Mouse (Mus musculus) ovary, postnatal 14 days (tissue): ENCODE results near the gene Mex3d.
A peak's percentile ranks its signal among the peaks of the same experiment; 100 is the strongest.

Experiments
- DNase-seq: peaks from one replicate; pipeline ENCODE4 v3.0.0; 2022; ENCODE audit warnings: low spot score

Mex3d gene

DNA sequence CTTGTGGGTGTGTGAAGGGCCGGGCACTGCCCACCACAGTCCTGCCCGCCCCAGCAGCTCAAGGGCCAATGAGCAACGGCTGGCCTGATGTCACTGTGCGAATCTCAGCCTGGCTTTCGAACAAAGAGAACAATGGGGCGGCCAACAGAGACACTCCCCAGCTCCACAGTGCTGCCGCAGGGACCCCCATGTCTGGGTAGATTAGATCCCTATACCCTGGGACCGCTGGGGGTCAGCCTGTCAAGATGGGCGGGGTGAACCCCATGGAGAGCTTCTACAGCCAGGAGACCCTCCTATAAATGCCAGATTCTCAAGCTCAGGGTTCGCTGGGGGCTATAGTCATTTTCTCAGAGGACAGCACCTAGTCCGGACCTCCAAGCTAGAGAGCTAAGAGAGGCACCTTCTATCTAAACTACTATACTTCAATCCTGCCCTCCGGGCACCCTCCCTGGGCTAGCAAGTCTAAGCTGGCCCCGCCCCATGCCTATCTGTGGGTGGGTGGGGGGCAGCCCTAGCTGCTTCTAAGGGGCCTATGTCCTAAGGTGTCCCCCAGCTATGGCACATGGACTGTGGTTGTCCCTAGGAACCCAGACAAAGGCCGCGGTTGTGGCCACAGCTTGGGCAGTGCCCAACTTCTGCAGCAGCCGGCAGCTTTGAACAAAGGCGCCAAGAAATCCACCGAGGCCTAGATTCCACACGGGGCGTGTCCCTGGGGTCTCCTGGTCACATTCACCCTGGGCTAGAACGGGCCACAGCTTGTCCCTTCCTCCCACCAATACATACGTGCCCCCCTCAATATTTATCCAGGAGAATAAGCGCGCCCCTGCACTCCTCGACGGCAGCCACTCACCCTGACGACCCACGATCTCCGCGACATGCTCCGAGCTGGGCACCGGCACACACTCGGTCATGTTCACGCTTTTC lies 1.4 kb downstream of the Mex3d start:
- DNase-seq: no peak

GRCm38 (mm10) chr10:80385310-80385709 lies 2.1 kb downstream of the Mex3d start:
- no peak for DNase-seq

- no peak for DNase-seq
Observed at GRCm38 (mm10) chr10:80384709-80385108, 2.8 kb downstream of the Mex3d start.

DNA sequence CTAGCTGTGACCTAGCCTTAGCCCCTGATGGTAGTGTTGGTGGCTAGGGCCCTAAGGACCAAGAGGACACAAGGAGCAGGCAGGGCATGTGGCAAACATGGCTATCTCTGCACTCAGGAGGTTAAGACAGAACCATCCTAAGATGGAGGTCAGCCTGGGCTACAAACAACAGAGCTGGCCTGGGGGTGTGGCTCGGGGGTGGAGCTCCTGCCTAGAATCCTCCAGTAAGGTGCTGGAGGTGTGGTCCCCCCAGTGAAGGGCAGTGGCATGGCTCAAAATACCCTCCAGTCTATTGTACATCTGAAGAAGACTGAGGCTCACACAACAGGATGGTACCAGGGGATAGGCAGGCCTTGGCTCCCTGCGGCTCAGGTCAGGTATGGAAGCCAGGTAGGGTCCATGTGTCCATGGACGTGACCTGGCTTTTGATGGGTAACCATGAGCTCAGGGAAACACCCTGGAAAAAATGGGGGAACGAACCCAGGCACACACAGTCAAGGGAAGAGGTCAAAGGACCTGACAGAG lies 3.3 kb downstream of the Mex3d start:
- DNase-seq: no peak

- no peak for DNase-seq
Observed at GRCm38 (mm10) chr10:80383431-80383830, 4.0 kb downstream of the Mex3d start.

DNA sequence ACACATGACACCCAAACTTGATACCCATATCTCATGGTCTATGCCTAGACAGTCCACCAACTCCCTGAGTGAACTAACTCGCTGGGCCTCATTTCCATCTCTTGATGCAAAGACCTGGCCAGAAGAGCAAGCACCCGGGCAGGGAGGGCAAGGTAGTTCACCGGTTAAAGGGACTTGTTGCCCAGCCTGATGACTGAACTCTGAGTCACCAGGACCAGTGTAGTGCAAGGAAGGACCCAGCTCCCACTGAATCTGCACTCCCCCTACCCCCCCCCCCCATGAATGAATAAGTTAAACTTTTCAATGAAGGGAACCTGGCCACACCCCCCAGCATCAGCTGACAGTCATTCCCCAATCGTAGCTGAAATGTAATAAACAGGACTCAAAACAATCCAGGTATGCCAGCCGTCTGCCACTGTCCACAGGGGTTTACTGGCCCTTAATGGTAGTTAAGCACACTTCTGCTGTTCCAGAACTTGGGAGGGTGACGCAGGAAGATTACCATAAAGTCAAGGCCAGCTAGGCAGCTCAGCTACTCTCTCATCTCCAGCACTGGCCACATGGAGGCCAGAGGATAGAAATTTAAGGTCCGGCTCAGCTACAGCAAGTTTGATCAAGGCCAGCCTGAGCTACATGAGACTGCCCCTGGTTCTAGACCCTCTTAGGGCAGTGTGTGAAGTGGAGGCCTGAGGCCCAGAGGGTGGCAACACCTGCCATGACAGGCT lies 4.7 kb downstream of the Mex3d start:
- DNase-seq: no peak

DNA sequence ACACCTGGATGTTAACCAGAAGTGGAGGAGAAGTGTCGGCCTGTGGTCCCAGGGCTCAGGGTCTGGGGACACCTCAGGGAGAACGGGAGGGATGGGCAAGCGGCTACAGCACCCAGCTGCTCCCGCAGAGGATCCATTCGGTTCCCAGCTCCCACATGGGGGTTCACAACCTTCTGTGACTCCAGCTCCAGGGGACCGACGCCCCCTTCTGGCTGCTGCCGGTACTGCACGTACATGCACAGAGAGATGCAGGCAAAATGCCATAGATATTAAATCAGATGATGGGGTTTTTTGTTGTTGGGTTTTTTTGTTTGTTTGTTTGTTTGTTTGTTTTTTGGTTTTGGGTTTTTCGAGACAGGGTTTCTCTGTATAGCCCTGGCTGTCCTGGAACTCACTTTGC lies 9.7 kb downstream of the Mex3d start:
- DNase-seq: no peak

DNA sequence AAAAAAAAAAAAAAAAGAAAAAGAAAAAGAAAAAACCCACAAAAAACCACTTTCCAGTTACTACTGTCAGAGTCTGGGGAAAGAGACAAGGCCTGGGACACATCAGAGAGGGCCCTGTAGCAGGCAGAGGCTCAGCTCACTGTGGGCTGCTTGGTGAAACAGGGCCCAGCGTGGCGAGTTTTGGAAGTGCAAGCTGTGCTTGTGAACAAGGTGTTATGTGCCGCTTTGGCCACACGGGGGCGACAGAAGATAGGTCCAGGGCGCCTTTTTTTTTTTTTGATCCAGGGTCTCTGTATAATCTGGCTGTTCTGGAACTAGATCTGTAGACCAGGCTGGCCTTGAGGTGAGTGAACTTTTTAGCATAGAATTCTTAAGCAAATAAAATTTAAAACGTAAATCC lies 11.3 kb downstream of the Mex3d start:
- DNase-seq: peak; percentile 95

DNA sequence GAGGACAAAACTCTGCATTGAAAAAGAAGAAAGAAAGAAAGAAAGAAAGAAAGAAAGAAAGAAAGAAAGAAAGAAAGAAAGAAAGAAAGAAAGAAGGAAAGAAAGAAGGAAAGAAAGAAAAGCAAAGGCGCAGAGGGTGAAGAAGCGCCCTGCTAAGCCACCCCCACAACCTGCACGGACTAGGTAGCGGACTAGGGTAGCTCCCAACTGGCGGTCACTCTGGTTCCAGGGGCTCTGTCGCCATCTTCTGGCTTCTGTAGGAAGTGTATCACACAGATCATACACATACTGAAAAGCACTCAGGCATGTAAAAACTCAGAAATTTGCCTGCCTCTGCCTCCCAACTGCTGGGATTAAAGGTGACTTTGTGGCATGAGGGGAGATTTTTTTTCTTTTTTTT lies 13.4 kb downstream of the Mex3d start:
- DNase-seq: peak; percentile 74

DNA sequence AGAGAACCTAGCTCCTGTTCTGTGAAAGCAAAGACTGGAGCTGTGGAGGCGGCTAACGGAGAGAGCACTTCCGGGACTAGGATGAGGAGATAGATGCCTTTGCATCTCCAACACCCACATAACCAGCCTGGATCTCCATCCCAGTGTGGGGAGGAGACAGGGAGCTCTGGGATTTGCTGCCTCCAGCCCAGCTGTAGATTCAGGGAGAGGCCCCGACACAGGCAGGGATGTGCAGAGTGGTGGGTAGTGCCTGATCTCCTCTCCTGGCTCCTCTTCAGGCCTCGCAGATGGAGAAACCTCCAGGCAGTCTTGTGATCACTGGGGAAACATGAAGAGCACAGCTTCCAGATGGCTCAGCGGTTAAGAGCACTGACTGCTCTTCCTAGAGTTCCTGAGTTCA lies 14.8 kb downstream of the Mex3d start:
- no peak for DNase-seq

GRCm38 (mm10) chr10:80371983-80372382 lies 15.5 kb downstream of the Mex3d start:
- DNase-seq: no peak

DNA sequence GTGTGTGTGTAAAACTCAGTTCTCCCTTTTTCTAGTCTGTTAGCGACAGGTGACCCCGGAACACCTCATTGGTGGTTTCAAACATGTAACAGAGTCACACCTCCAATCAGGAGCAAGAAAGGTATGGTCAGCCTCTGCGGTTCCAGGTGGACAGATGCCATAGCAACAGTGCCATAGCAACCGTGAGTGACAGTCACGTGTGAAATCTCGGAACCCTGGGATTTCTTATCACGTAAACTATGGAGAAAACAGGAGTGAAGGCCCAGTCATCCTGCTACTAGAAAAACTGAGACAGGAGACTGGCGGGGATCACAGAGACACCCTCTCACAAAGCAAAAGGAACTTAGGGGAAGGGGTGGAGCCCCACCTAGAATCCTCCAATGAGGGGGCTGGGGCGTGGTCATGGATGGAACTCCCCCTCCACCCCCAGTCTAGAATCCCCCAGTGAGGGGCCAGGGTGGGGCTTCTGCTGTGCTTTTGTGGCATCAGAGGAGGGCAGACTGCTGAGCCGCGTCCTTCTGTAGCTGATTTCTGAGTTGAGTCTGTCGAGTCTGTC lies 16.0 kb downstream of the Mex3d start:
- DNase-seq: peak; percentile 42

GRCm38 (mm10) chr10:80369995-80370747 lies 17.3 kb downstream of the Mex3d start:
- no peak for DNase-seq

DNA sequence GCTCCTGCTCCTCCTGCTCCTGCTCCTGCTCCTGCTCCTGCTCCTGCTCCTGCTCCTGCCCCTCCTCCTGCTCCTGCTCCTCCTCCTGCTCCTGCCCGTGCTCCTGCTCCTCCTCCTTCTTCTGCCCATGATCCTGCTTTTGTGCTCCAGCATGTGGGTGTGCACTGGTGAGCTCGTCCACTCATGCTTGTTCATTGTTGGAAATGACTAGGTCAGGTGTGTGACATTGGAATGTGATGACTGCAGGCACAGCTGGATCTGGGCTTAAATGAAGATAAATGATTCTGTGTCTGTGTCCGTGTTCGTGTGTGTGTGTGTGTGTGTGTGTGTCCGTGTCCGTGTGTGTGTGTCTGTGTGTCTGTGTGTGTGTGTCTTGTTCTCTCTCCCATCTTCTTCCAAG lies 19.1 kb downstream of the Mex3d start:
- no peak for DNase-seq

DNA sequence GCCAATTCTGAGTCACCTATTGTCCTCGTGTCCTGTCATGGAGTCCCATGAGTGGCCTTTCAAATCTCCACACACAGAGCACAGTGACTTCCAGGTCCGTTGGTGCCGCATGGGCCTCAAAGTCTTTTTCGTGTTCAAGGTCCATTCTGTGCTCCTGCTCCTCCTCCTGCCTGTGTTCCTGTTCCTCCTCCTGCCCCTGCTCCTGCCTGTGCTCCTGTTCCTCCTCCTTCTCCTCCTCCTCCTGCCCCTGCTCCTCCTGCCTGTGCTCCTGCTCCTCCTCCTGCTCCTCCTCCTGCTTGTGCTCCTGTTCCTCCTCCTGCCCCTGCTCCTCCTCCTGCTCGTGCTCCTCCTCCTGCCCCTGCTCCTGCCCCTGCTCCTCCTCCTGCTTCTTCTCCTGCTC lies 19.5 kb downstream of the Mex3d start:
- no peak for DNase-seq

- no peak for DNase-seq
Observed at GRCm38 (mm10) chr10:80365736-80366135, 21.7 kb downstream of the Mex3d start.

GRCm38 (mm10) chr10:80363734-80364133 lies 23.7 kb downstream of the Mex3d start:
- DNase-seq: no peak

- DNase-seq: peak; percentile 47
Observed at GRCm38 (mm10) chr10:80357994-80358639, 29.3 kb downstream of the Mex3d start.

DNA sequence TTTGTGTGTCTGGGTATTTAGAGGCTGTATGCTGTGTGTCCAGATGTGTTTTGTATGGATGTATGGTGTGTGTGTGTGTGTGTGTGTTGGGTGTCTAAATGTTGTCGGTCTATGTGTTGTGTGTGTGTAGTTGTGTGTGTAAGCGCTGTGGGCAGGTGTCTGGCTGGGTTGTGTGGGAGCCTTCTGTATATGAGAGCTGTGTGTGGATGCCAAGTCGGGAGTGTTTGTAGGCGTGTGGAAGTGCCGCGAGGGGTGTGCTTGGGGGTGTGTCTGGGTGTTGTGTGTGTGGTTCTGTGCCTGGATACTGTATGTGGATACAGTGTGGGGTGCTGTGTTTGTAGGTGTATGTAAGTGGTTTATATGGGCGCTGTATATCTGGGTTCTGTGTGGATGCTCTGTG lies 30.1 kb downstream of the Mex3d start:
- no peak for DNase-seq

GRCm38 (mm10) chr10:80356737-80357136 lies 30.7 kb downstream of the Mex3d start:
- no peak for DNase-seq

- no peak for DNase-seq
Observed at GRCm38 (mm10) chr10:80356001-80356682, 31.3 kb downstream of the Mex3d start, which contains the start of gene Plk5. TSS of gene Plk5 (plus strand) at chr10:80356459.
